Mouse (Mus musculus) E14TG2a.4 (cell line): ENCODE measurements around the gene Cntfr.

Experiments used
- CTCF ChIP-seq: conservative IDR thresholded peaks from 2 replicates; pipeline ENCODE4 v1.5.1; 2014; ENCODE audit warnings: low read length
- NANOG ChIP-seq: IDR thresholded peaks from 2 replicates; pipeline ENCODE4 v1.6.1; 2014; ENCODE audit warnings: borderline replicate concordance, low read length, mixed read lengths
- POU5F1 ChIP-seq: IDR thresholded peaks from 2 replicates; pipeline ENCODE4 v1.6.1; 2014; ENCODE audit warnings: low read length, borderline replicate concordance

DNA sequence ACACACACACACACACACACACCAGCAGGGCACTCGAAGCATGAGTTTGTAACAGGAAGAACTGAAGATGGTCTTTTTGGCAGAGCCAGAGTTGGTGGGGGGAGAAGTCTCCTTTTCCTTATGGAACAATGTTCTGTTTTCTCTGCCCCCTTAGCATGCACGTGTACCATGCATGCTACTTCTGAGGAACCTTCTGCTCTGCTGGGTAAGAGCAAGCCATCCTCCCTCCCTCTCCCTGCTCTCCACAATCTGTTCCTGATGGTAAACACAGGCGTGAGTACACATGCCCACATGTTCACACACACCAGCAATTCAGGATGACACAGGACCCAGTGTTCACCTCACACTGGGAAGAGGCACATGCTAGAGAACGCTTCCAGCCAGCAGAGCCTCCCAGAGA is 15.7 kb downstream of the Cntfr start:
- TF ChIP-seq CTCF (no peak), POU5F1 (no peak), NANOG (no peak)
